Mouse (Mus musculus): Measurements from ENCODE around the gene Sidt1.

The Sidt1 gene

GRCm38 (mm10) chr16:44332861-44333284 lies at the start of gene Sidt1:
Gene Sidt1 (minus strand): TSS chr16:44333196.
- DNase-seq (ENCODE audit: low spot score), result no peak

GRCm38 (mm10) chr16:44381578-44381977 lies 48.6 kb upstream of the Sidt1 start:
- DNase-seq (ENCODE audit: low spot score), result no peak

GRCm38 (mm10) chr16:44380006-44380405 lies 47.0 kb upstream of the Sidt1 start:
- DNase-seq (ENCODE audit: low spot score), result no peak

GRCm38 (mm10) chr16:44375459-44375858 lies 42.5 kb upstream of the Sidt1 start:
- no peak for DNase-seq (ENCODE audit: low spot score)

GRCm38 (mm10) chr16:44365522-44365921 lies 32.5 kb upstream of the Sidt1 start:
- no peak for DNase-seq (ENCODE audit: low spot score)

GRCm38 (mm10) chr16:44361921-44362890 lies 29.2 kb upstream of the Sidt1 start:
- DNase-seq (ENCODE audit: low spot score), result no peak

- DNase-seq (ENCODE audit: low spot score), result no peak
Observed at GRCm38 (mm10) chr16:44357571-44358268, 24.7 kb upstream of the Sidt1 start.

GRCm38 (mm10) chr16:44356291-44356690 lies 23.3 kb upstream of the Sidt1 start:
- no peak for DNase-seq (ENCODE audit: low spot score)

GRCm38 (mm10) chr16:44349801-44350397 lies 16.9 kb upstream of the Sidt1 start:
- no peak for DNase-seq (ENCODE audit: low spot score)

GRCm38 (mm10) chr16:44347071-44347901 lies 14.3 kb upstream of the Sidt1 start, which contains the start of gene Spice1:
Gene Spice1 (plus strand): TSS chr16:44347121.
- peak; percentile 81 for DNase-seq (ENCODE audit: low spot score)

GRCm38 (mm10) chr16:44337541-44337940 lies 4.5 kb upstream of the Sidt1 start:
- no peak for DNase-seq (ENCODE audit: low spot score)

GRCm38 (mm10) chr16:44331995-44332860 lies 768 bp downstream of the Sidt1 start:
- no peak for DNase-seq (ENCODE audit: low spot score)

- DNase-seq (ENCODE audit: low spot score), result no peak
Observed at GRCm38 (mm10) chr16:44331671-44331994, 1.4 kb downstream of the Sidt1 start.

GRCm38 (mm10) chr16:44331154-44331553 lies 1.8 kb downstream of the Sidt1 start:
- no peak for DNase-seq (ENCODE audit: low spot score)

GRCm38 (mm10) chr16:44330657-44331056 lies 2.3 kb downstream of the Sidt1 start:
- no peak for DNase-seq (ENCODE audit: low spot score)

- DNase-seq (ENCODE audit: low spot score), result no peak
Observed at GRCm38 (mm10) chr16:44328644-44329043, 4.4 kb downstream of the Sidt1 start.

- DNase-seq (ENCODE audit: low spot score), result no peak
Observed at GRCm38 (mm10) chr16:44320232-44320631, 12.8 kb downstream of the Sidt1 start.

GRCm38 (mm10) chr16:44316350-44316749 lies 16.6 kb downstream of the Sidt1 start:
- no peak for DNase-seq (ENCODE audit: low spot score)

GRCm38 (mm10) chr16:44313422-44313821 lies 19.6 kb downstream of the Sidt1 start:
- no peak for DNase-seq (ENCODE audit: low spot score)

GRCm38 (mm10) chr16:44305606-44306005 lies 27.4 kb downstream of the Sidt1 start:
- DNase-seq (ENCODE audit: low spot score), result no peak

GRCm38 (mm10) chr16:44303822-44304221 lies 29.2 kb downstream of the Sidt1 start:
- no peak for DNase-seq (ENCODE audit: low spot score)
